Mouse (Mus musculus): ENCODE measurements at regions not wholly inside any gene's neighbourhood (a gene's known extent, or its start where the extent isn't known, plus 50 kb on each side); places are given as distances from the start of the nearest gene placed in this dataset.
A peak's percentile ranks its signal among the peaks of the same experiment; 100 is the strongest.

- DNase-seq = peak; percentile 95
These were observed 52.0 kb upstream of the Vtcn1 start for GRCm38 (mm10) chr3:100773237-100773636.

- DNase-seq = no peak
These were observed 53.9 kb upstream of the Vtcn1 start for GRCm38 (mm10) chr3:100771363-100771762.

GRCm38 (mm10) chr3:100770841-100771240 is 54.4 kb upstream of the Vtcn1 start:
- DNase-seq = no peak

- no peak for DNase-seq
These were observed 56.1 kb upstream of the Vtcn1 start for GRCm38 (mm10) chr3:100769146-100769545.

- DNase-seq = peak; percentile 63
These were observed 57.1 kb upstream of the Vtcn1 start for GRCm38 (mm10) chr3:100768170-100768624.

- no peak for DNase-seq
These were observed 59.9 kb upstream of the Vtcn1 start for GRCm38 (mm10) chr3:100765323-100765722.

- DNase-seq = no peak
These were observed 62.4 kb upstream of the Vtcn1 start for GRCm38 (mm10) chr3:100762895-100763294.

- peak; percentile 48 for DNase-seq
These were observed 65.9 kb upstream of the Vtcn1 start for GRCm38 (mm10) chr3:100759091-100759941.

- peak; percentile 2 for DNase-seq
These were observed 69.4 kb upstream of the Man1a2 start for GRCm38 (mm10) chr3:100754677-100755076.

GRCm38 (mm10) chr3:100751211-100751610 is 65.9 kb upstream of the Man1a2 start:
- DNase-seq = peak; percentile 81

- DNase-seq = peak; percentile 85
These were observed 63.4 kb upstream of the Man1a2 start for GRCm38 (mm10) chr3:100748727-100749126.

GRCm38 (mm10) chr3:100748309-100748691 is 63.0 kb upstream of the Man1a2 start:
- peak; percentile 81 for DNase-seq

- peak; percentile 97 for DNase-seq
These were observed 62.4 kb upstream of the Man1a2 start for GRCm38 (mm10) chr3:100747421-100748308.

GRCm38 (mm10) chr3:100737660-100738059 is 52.4 kb upstream of the Man1a2 start:
- peak; percentile 41 for DNase-seq

GRCm38 (mm10) chr3:100736539-100736938 is 51.2 kb upstream of the Man1a2 start:
- peak; percentile 54 for DNase-seq

Data from heart, adult 11 months (tissue).